Mouse (Mus musculus) midbrain, embryonic 11.5 days (tissue): ENCODE data around the gene Txndc5. TPM values are rescaled to one million over a fixed set of nuclear protein-coding genes. Genes with fewer than 3 reads are reported as not detected.

Source experiments
- ATAC-seq: fragments of 200-750 bp; cut with Nextera tagmentation; 2 replicates; pipeline ENCODE4 v1.8.0; 2017; ENCODE audit warnings: moderate TSS enrichment, moderate library complexity; ENCODE audit not compliant: low FRiP score
- DNase-seq: peaks from one replicate; pipeline ENCODE4 v3.0.0; 2015; ENCODE audit warnings: low spot score; ENCODE audit errors: missing footprints
- H3K27ac ChIP-seq: fragments of 300-500 bp; sonication (generic); 2 replicates; pipeline ENCODE4 v1.5.1; 2014; ENCODE audit warnings: low read depth, low read length
- H3K27me3 ChIP-seq: fragments of 300-500 bp; sonication (generic); 2 replicates; pipeline ENCODE4 v1.6.1; 2014; ENCODE audit warnings: mild to moderate bottlenecking, low read length, moderate library complexity, mixed read lengths; ENCODE audit not compliant: control insufficient read depth, insufficient read depth
- H3K36me3 ChIP-seq: fragments of 300-500 bp; sonication (generic); 2 replicates; pipeline ENCODE4 v1.6.1; 2014; ENCODE audit warnings: mild to moderate bottlenecking, low read length, moderate library complexity, mixed read lengths; ENCODE audit not compliant: control insufficient read depth, insufficient read depth
- H3K4me1 ChIP-seq: fragments of 300-500 bp; sonication (generic); 2 replicates; pipeline ENCODE4 v1.6.1; 2014; ENCODE audit warnings: low read length; ENCODE audit not compliant: control insufficient read depth, insufficient read depth
- H3K4me2 ChIP-seq: fragments of 300-500 bp; sonication (generic); 2 replicates; pipeline ENCODE4 v1.6.1; 2014; ENCODE audit warnings: mild to moderate bottlenecking, moderate library complexity
- H3K4me3 ChIP-seq: fragments of 300-500 bp; sonication (generic); 2 replicates; pipeline ENCODE4 v1.5.1; 2014; ENCODE audit warnings: low read depth, low read length
- H3K9ac ChIP-seq: fragments of 300-500 bp; sonication (generic); 2 replicates; pipeline ENCODE4 v1.6.1; 2014; ENCODE audit warnings: low read length
- H3K9me3 ChIP-seq: fragments of 300-500 bp; sonication (generic); 2 replicates; pipeline ENCODE4 v1.6.1; 2016; ENCODE audit warnings: low read length; ENCODE audit not compliant: control insufficient read depth
- WGBS: fragments of 180-500 bp; shearing (Covaris S2); extraction: QIAGEN DNeasy Blood & Tissue Kit; methylation state at CpG from one replicate; pipeline ENCODE4 v1.1.7; 2014; 5-methylcytosine and 5-hydroxymethylcytosine counted together
- polyA plus RNA-seq: library from polyadenylated mRNA; unstranded; fragments of >200 nt; fragmentation: Nextera tagmentation; extraction: Ambion mirVana; gene quantifications from 2 replicates; pipeline ENCODE4 v1.2.1, GENCODE M21; 2014

Gene Txndc5
- polyA plus RNA-seq, 1 experiment from 2014 or later, result 125 TPM

DNA sequence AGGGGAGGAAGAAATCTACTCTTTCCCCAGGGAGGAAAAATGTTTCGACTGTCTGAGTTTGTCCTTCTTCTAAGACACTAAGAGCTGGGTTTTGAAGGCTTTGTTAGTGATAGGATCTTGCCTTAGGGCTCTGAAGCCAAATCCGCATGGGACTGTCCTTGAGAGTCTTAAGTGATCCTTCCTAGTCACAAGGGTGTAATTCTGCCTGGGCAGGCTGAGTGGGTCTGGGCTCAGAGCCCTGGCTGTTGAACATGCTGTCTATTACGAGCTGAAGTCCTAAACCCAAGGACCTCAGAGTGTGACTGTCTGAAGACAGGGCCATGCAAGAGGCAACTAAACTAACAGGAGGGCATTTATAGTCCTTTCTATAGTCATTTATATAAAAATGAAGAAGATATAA, 16.8 kb upstream of the Txndc5 start:
- ATAC-seq (no peak), DNase-seq (no peak)
- H3K4me1 ChIP-seq, result 0 out of 2 replicates have a peak, but pooled peaks cover 2% of the 10 kb centered on the region
- no peak overlapping the region for H3K4me3 ChIP-seq
- H3K9ac ChIP-seq, result no peak overlapping the region
- H3K9me3 ChIP-seq, result no peaks in the 10 kb centered on the region
- H3K27ac ChIP-seq, result no peak overlapping the region
- H3K36me3 ChIP-seq, result no peaks in the 10 kb centered on the region
- 69% methylated on average over 3 of the region's 3 CpGs for WGBS
- no peaks in the 10 kb centered on the region for H3K27me3 ChIP-seq
- H3K4me2 ChIP-seq, result no peak overlapping the region

DNA sequence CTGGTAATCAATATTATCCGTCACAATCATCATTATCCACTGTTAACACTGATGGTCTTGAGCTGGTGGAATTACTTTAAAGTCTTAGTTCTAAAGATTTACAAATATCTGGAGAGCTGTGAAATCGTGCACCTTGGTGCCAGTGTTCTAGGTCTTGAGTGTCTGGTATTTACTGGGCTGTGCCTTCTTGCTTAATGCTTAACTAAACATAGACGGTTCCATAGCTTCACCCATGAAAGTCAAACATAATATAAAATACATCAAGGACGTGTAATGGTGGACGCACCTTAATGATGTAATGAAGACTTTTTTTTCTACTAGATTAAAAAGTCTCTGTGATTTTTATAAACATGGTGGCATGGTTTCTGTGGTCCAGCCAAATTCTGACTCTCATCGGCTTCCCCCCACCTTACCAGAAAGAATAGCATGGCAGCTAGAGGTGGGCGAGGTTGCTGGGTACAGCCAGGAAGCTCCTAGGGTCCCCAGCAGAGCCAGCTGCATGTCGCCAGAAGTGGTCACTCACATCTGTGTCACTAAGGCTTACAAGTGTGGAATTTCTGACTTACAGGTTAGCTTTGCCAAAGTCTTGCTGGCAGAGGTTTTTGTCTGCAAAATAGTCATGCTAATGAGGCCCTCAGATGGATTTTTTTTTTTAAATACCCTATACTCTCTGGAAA, 16.3 kb upstream of the Txndc5 start:
- Histone ChIP-seq H3K27ac (no peak overlapping the region), H3K4me3 (no peak overlapping the region), H3K4me2 (no peak overlapping the region), H3K36me3 (no peaks in the 10 kb centered on the region), H3K9me3 (no peaks in the 10 kb centered on the region), H3K9ac (no peak overlapping the region), H3K27me3 (no peaks in the 10 kb centered on the region), H3K4me1 (0 out of 2 replicates have a peak, but pooled peaks cover 2% of the 10 kb centered on the region)
- no peak for ATAC-seq
- 84% methylated on average over 8 of the region's 8 CpGs for WGBS
- no peak for DNase-seq

DNA sequence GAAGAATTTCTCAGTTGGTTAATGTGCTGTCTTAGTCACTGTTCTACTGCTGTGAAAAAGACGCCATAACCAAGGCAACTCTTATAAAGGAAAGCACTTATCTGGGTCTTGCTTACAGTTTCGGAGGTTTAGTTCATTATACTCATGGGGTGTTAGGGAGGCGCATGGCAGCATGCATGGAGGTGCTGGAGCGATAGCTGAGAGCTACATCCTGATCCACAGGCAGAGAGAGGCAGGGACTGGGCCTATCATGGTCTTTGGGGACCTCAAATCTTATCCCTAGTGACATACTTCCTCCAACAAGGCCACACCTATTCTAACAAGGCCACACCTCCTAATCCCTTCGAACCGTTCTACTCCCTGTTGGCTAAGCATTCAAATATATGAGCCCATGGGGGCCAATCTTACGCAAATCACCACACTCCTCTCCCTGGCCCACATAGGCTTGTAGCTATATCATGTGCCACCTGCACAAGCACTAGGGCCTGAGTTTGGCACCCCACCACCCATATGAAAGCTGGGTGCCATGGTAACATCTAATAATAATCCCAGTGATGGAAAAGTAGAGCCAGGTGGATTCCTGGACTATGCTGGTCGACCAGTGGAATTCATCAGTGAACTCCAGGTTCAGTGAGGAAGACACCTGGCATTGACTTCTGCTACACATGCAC, 15.0 kb upstream of the Txndc5 start:
- Histone ChIP-seq H3K4me1 (no peaks in the 10 kb centered on the region), H3K36me3 (no peaks in the 10 kb centered on the region), H3K4me2 (no peak overlapping the region), H3K27ac (no peak overlapping the region), H3K4me3 (no peak overlapping the region), H3K9me3 (no peaks in the 10 kb centered on the region), H3K27me3 (no peaks in the 10 kb centered on the region), H3K9ac (no peak overlapping the region)
- ATAC-seq (no peak), DNase-seq (no peak)
- 79% methylated on average over 8 of the region's 8 CpGs for WGBS

DNA sequence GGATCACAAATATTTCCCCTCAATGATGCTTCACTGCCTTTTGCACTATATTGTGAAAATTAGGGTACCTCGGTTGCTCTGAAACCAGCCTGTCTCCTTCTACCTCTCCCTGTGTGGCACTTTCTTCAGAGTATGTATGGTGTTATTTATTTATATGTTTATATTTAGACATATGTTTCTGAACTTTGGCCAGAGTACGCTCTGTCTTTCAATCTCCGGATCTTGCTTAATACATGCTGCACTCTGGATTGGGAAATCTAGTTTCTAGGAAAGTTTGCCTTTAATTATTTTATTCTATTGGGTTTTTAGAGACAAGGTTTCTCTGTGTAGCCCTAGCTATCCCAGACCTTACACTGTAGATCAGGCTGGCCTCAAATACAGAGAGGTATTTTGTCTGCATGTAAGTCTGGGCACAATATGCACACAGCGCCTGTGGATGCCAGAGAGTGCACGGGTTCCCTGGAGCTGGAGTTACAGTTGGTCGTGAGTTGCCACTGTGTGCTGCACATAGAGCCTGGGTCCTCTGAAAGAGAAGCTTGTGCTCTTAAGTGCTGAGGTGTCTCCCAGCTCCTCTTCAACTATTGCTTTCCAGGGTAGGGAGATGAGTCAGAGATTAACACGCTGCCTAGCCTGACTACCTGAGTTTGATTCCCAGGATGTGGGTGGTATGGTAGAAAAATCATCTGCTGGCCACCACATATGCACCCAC, 10.7 kb upstream of the Txndc5 start:
- DNase-seq (no peak), ATAC-seq (no peak)
- H3K36me3 ChIP-seq, result no peaks in the 10 kb centered on the region
- H3K4me2 ChIP-seq, result no peak overlapping the region
- no peaks in the 10 kb centered on the region for H3K27me3 ChIP-seq
- H3K4me1 ChIP-seq, result no peaks in the 10 kb centered on the region
- H3K9me3 ChIP-seq, result no peaks in the 10 kb centered on the region
- no peak overlapping the region for H3K27ac ChIP-seq
- H3K4me3 ChIP-seq, result no peak overlapping the region
- WGBS, result 88% methylated on average over 7 of the region's 7 CpGs
- no peak overlapping the region for H3K9ac ChIP-seq

DNA sequence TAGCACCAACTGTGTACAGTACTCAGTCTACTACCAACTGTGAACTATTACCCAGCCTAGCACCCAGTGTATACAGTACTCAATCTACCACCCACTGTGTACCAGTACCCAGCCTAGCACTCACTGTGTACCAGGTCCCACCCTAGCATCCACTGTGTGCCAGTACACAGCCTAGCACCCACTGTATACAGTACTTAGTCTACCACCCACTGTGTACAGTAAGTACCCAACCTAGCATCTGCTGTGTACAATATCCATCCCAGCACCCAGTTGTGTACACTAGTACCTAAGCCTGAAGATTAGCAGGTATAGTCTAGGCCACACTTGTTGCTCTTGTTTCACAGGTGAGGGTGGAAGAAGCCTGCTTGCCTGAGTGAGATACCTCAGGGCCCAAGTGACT, 8.9 kb upstream of the Txndc5 start:
- Histone ChIP-seq H3K27ac (no peak overlapping the region), H3K4me1 (no peaks in the 10 kb centered on the region), H3K9me3 (no peaks in the 10 kb centered on the region), H3K9ac (no peak overlapping the region), H3K4me2 (no peak overlapping the region), H3K36me3 (no peaks in the 10 kb centered on the region), H3K4me3 (no peak overlapping the region), H3K27me3 (no peaks in the 10 kb centered on the region)
- ATAC-seq (0 out of 2 replicates have a peak, but pooled peaks have one; percentile 9), DNase-seq (no peak)

DNA sequence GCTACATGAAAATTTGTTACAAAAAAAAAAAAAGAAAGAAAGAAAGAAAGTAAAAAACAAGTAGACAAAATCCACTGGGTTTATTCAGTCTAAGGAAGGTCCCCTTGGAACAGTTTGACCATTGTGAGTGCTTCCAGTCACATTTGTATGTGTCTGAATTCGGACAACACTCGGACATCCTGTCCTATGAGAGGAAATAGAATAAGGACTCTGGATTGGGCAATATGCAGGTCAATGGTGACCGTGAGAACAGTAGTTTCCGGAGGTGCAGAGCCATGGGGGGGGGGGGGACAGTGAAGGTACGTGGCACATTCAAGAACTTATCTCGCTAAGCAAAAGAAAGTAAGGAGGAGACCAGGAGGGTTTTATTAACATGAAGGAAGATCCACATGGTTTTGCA, 6.1 kb upstream of the Txndc5 start:
- no peak overlapping the region for H3K4me3 ChIP-seq
- no peaks in the 10 kb centered on the region for H3K27me3 ChIP-seq
- no peak overlapping the region for H3K27ac ChIP-seq
- H3K4me2 ChIP-seq, result no peak overlapping the region
- H3K9me3 ChIP-seq, result no peaks in the 10 kb centered on the region
- no peak for ATAC-seq
- no peak overlapping the region for H3K9ac ChIP-seq
- no peak for DNase-seq
- no peaks in the 10 kb centered on the region for H3K4me1 ChIP-seq
- WGBS, result 79% methylated on average over 6 of the region's 6 CpGs
- no peaks in the 10 kb centered on the region for H3K36me3 ChIP-seq

DNA sequence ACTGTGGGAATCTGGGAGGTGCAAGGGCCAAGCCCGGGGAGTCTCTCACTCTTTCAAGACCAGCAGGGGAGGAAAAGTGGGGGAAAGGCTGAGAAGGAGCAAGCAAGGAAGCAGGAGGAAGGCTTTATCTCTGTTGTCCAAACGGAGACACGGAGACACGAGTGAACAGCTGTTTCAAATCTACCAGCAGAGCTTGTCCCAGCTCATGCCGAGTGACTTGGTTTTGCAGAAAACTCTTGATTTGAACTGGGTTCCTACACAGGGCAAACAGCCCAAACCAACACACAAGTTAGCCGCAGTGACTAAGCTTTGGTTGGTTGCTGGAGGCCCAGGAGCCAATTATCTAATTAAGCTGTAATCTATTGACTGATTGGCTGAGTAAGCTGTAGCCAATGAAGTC, 5.4 kb upstream of the Txndc5 start:
- H3K27ac ChIP-seq, result no peak overlapping the region
- H3K36me3 ChIP-seq, result no peaks in the 10 kb centered on the region
- no peaks in the 10 kb centered on the region for H3K27me3 ChIP-seq
- no peak overlapping the region for H3K4me3 ChIP-seq
- WGBS, result 69% methylated on average over 6 of the region's 6 CpGs
- H3K9me3 ChIP-seq, result no peaks in the 10 kb centered on the region
- H3K4me1 ChIP-seq, result no peaks in the 10 kb centered on the region
- no peak for ATAC-seq
- no peak overlapping the region for H3K4me2 ChIP-seq
- H3K9ac ChIP-seq, result no peak overlapping the region
- no peak for DNase-seq

DNA sequence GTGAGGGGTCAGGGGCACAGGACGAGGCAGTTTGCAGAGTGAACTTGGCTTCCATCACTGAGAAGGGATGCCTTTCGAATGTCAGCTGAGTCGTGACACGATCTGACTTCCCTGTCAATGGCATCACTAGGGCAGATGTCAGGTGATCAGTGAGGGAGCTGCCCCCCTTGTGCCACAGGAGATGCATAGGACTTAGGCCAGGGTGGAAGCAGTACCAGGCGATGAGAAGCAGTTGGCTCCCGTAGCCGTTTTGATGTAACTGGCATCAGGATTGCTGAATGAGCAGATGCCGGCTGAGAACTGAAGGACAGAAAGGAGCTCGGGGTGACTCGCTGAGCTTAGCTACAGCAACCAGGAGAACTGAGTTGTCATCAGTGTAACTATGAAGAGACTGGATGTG, 4.8 kb upstream of the Txndc5 start:
- Histone ChIP-seq H3K4me3 (no peak overlapping the region), H3K36me3 (no peaks in the 10 kb centered on the region), H3K27ac (no peak overlapping the region), H3K9ac (no peak overlapping the region), H3K4me1 (peaks cover 2% of the 10 kb centered on the region; the same call in 1 of the 2 replicates), H3K4me2 (no peak overlapping the region), H3K9me3 (no peaks in the 10 kb centered on the region), H3K27me3 (no peaks in the 10 kb centered on the region)
- ATAC-seq (no peak), DNase-seq (no peak)
- 83% methylated on average over 10 of the region's 10 CpGs for WGBS

DNA sequence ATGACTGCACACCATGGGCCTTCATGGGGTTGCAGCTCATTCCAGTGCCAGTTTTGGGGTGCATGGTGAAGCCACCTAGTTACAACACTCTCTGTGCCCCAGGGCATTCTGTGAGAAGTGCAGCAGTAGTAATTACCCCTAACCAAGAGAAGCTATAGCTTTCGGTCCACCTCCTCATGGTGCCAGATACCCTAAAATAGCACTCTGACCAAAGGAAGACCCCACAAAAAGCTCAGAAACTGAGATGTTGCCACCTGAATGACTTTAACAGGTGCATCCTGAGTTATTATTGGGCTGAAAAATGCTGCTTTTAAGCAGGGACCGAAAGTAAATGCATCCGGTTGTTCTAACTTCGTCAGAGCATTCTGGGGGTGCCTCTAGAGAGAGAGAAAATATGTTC, 2.9 kb upstream of the Txndc5 start:
- no peaks in the 10 kb centered on the region for H3K9me3 ChIP-seq
- WGBS, result 96% methylated on average over 4 of the region's 4 CpGs
- H3K4me2 ChIP-seq, result no peak overlapping the region

More for the DNA sequence above, 2.9 kb upstream of the Txndc5 start:
- Histone ChIP-seq H3K36me3 (no peaks in the 10 kb centered on the region), H3K4me3 (no peak overlapping the region), H3K4me1 (peaks cover 11% of the 10 kb centered on the region; the same call in 1 of the 2 replicates), H3K27me3 (no peaks in the 10 kb centered on the region), H3K9ac (no peak overlapping the region), H3K27ac (no peak overlapping the region)
- ATAC-seq (no peak), DNase-seq (no peak)
